Mouse (Mus musculus): Measurements from ENCODE around the gene Stx5a. TPM values are rescaled to one million over a fixed set of nuclear protein-coding genes. Genes with fewer than 3 reads are reported as not detected.

The Stx5a gene
- polyA plus RNA-seq, 1 experiment from 2014 or later, result 53.5 TPM

DNA sequence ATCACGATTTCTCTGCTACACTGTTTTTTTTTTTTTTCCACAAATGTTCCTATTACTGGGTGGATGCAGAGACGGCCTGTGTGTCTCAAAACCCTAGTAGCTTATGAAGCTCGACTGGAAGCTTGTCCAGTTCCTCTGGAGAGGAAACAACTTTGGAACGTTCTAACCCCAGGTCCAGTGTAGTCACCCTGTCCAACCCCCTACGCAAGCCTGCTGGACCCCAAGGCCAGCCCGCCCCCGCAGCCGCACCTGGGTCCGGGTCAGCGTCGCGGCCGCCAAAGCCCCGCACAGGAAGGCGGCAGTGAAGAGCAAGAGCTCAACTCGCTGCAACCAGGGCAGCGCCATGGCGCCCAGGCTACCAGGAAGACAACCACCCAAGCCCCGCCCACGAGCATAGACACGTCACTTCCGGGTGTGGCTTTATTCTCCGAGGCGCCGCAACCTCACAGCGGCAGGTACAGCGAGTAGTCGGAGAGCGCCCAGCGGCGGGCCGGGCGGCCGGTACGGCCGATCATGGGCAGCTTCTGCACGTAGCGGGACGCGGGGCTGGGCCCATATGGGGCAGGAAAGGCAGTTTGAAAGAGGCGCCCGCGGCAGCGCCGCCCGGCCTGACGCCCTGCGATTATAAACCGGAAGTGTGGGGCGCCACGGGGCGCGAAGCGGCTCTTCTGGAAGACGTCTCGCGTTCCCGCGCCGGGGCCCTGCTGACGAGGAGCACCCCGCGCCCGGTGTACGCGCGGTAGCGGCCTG lies 33.0 kb downstream of the Stx5a start, which contains the start of gene Tmem179b:
Gene Tmem179b, minus strand, starts transcription at position 382 of the 750 bp plus-strand sequence.
- peak within 1 kb of the TSS; percentile 92 for H3K4me2 ChIP-seq
- H3K36me3 ChIP-seq (replicated peaks), result peaks cover 44% of the 10 kb centered on the region
- H3K27me3 ChIP-seq, result no peaks in the 10 kb centered on the region
- ATAC-seq (ENCODE audit: insufficient read depth), result peak; percentile 88
- peak within 1 kb of the TSS; percentile 97 for H3K9ac ChIP-seq
- under 1% methylated on average over 68 of the region's 68 CpGs for WGBS (ENCODE audit: insufficient replicate concordance)
- H3K9me3 ChIP-seq (replicated peaks), result no peaks in the 10 kb centered on the region
- peaks cover 51% of the 10 kb centered on the region for H3K4me1 ChIP-seq (replicated peaks)
- peak within 1 kb of the TSS; percentile 99 for H3K27ac ChIP-seq (replicated peaks)
- peak within 1 kb of the TSS; percentile 88 for H3K4me3 ChIP-seq (replicated peaks)

DNA sequence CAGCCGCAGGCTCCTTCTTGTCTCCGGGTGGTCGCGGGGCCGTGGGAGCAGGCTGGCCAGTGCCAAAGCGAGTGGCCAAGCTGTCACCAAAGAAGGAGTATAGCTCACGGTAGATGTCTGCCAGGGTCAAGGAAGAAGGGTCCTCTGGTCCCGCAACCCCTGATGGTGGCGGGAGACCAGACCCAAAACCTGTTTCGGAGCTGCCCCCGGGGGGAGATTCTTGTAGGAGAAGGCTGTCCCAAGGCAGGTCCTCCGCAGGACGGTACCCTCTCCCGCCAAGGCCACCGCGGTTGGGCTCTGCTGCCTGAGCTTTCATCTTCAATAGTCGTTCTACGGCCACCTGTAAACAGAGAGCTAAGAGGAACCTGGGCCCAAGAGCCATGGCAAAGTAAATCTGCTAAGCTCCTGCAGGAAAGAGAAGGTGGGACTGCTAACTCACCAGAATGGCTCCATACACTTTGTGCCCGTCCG lies 33.8 kb downstream of the Stx5a start:
- Histone ChIP-seq H3K4me1 (replicated peaks) (peaks cover 51% of the 10 kb centered on the region), H3K27ac (replicated peaks) (peak overlapping the region; percentile 99), H3K9me3 (replicated peaks) (no peaks in the 10 kb centered on the region), H3K4me2 (peak overlapping the region; percentile 92), H3K27me3 (no peaks in the 10 kb centered on the region), H3K4me3 (replicated peaks) (peak overlapping the region; percentile 88), H3K9ac (peak overlapping the region; percentile 97), H3K36me3 (replicated peaks) (peaks cover 41% of the 10 kb centered on the region)
- WGBS (ENCODE audit: insufficient replicate concordance), result 3% methylated on average over 20 of the region's 20 CpGs
- ATAC-seq (ENCODE audit: insufficient read depth), result no peak

DNA sequence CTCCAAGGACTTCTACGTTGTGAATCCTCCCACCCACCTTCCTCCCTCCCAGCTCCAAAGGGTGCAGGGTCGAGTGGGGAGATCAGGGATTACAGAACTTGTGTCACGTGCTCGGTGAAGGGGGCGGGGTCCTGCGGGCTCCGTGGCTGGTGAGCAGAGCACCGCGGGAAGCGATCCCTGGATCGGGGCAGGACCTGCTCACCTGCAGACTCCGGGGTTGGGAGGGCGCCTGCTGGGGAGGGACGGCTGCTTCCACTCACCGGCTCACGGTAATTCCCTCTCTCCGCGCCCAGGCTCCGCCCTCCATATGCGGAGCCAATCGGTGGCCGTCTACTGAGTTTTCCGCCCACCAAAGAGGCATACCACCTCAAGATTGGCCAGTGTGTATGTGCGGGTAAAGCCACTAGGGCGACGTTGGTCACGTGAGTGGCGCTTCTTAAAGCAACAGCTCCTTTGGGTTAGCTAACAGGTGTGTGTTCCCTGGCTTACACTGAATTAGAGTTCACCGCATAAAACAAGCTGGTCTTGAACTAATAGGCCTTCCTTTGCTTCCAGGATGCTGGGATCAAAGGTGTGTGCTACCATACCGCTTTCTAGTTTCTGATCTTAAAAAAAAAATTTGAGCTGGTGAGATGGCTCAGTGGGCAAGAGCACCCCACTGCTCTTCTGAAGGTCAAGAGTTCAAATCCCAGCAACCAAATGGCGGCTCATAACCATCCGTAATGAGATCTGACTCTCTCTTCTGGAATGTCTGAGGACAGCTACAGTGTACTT lies 45.0 kb downstream of the Stx5a start, which contains the start of gene Taf6l:
Gene Taf6l, minus strand, starts transcription at position 410 of the 774 bp plus-strand sequence.
- WGBS (ENCODE audit: insufficient replicate concordance), result under 1% methylated on average over 32 of the region's 32 CpGs
- Histone ChIP-seq H3K4me3 (replicated peaks) (peak within 1 kb of the TSS; percentile 89), H3K4me2 (peak within 1 kb of the TSS; percentile 86), H3K4me1 (replicated peaks) (peaks cover 24% of the 10 kb centered on the region), H3K27me3 (no peaks in the 10 kb centered on the region), H3K9me3 (replicated peaks) (no peaks in the 10 kb centered on the region), H3K9ac (peak within 1 kb of the TSS; percentile 82), H3K27ac (replicated peaks) (peak within 1 kb of the TSS; percentile 89), H3K36me3 (replicated peaks) (peaks cover 32% of the 10 kb centered on the region)
- peak; percentile 99 for ATAC-seq (ENCODE audit: insufficient read depth)

DNA sequence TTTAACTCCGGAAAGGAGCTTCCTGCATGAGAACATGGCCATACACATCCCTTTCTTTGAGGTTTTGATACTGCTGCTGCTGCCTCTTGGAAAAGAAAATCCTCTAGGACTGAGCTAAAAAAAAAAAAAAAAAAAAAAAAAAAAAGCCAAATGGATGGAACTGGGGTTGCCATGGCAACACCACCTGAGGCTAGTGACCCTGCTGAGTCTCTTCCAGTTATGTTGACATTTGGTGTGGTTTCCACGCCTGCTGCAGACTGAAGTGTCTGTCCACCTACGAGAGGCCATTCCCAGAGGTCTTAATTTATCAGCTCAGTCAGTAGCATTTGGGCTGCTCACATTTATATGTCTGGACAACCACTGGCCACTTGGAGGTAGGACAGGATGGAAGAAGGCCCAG lies 47.3 kb downstream of the Stx5a start:
- H3K4me3 ChIP-seq (replicated peaks), result no peak overlapping the region
- peaks cover 24% of the 10 kb centered on the region for H3K4me1 ChIP-seq (replicated peaks)
- no peaks in the 10 kb centered on the region for H3K27me3 ChIP-seq
- ATAC-seq (ENCODE audit: insufficient read depth), result no peak
- no peaks in the 10 kb centered on the region for H3K9me3 ChIP-seq (replicated peaks)
- peaks cover 22% of the 10 kb centered on the region for H3K36me3 ChIP-seq (replicated peaks)
- no peak overlapping the region for H3K27ac ChIP-seq (replicated peaks)
- WGBS (ENCODE audit: insufficient replicate concordance), result 48% methylated on average over 3 of the region's 3 CpGs
- H3K9ac ChIP-seq, result no peak overlapping the region
- no peak overlapping the region for H3K4me2 ChIP-seq

DNA sequence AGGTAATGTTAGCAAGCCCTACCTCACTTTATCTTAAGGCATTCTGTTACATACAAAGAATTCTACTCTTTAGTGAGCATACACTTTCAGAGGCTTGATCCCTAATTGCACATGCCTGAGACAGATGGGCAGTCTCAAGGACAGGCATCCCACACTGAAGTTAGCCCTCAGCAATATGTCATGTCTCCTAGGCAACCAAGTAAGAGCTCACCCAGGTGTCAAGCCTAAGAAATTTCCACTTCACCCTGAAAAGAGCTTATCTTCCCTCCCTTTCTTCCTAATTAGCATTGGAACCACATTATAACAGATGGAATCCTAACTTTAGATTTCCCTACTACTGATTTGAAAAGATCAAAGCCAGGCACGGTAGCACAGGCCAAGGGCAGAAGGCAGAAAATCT lies 48.0 kb downstream of the Stx5a start:
- 75% methylated on average over 1 of the region's 1 CpGs for WGBS (ENCODE audit: insufficient replicate concordance)
- ATAC-seq (ENCODE audit: insufficient read depth), result no peak
- H3K4me1 ChIP-seq (replicated peaks), result peaks cover 24% of the 10 kb centered on the region

DNA sequence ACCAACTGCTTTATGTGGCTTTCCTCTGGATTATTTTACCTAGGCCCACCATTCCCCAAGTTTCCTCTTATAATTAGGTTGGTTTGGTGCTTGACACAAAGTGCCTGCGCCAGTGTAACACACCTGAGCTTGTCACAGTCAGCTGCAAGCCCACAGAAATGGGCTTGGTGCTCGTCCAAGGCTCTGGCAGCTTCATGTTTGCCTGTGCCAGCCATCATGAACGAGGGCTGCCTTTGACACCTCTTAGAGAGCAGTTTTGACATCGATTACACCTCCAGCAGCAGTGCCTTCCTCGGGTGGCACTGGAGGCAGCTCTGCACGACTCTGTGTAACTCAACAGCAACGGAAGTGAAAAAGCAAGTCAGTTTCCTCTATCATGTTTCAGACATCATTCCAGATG lies 49.0 kb downstream of the Stx5a start:
- no peak overlapping the region for H3K27ac ChIP-seq (replicated peaks)
- H3K9ac ChIP-seq, result no peak overlapping the region
- no peak overlapping the region for H3K4me2 ChIP-seq
- WGBS (ENCODE audit: insufficient replicate concordance), result 64% methylated on average over 7 of the region's 7 CpGs
- H3K9me3 ChIP-seq (replicated peaks), result no peaks in the 10 kb centered on the region
- H3K4me1 ChIP-seq (replicated peaks), result peaks cover 15% of the 10 kb centered on the region
- no peak for ATAC-seq (ENCODE audit: insufficient read depth)
- H3K36me3 ChIP-seq (replicated peaks), result peaks cover 35% of the 10 kb centered on the region
- H3K27me3 ChIP-seq, result no peaks in the 10 kb centered on the region
- H3K4me3 ChIP-seq (replicated peaks), result no peak overlapping the region

More for the DNA sequence above, 48.0 kb downstream of the Stx5a start:
- Histone ChIP-seq H3K36me3 (replicated peaks) (peaks cover 25% of the 10 kb centered on the region), H3K9ac (no peak overlapping the region), H3K4me2 (no peak overlapping the region), H3K9me3 (replicated peaks) (no peaks in the 10 kb centered on the region), H3K27ac (replicated peaks) (no peak overlapping the region), H3K4me3 (replicated peaks) (no peak overlapping the region), H3K27me3 (no peaks in the 10 kb centered on the region)

DNA sequence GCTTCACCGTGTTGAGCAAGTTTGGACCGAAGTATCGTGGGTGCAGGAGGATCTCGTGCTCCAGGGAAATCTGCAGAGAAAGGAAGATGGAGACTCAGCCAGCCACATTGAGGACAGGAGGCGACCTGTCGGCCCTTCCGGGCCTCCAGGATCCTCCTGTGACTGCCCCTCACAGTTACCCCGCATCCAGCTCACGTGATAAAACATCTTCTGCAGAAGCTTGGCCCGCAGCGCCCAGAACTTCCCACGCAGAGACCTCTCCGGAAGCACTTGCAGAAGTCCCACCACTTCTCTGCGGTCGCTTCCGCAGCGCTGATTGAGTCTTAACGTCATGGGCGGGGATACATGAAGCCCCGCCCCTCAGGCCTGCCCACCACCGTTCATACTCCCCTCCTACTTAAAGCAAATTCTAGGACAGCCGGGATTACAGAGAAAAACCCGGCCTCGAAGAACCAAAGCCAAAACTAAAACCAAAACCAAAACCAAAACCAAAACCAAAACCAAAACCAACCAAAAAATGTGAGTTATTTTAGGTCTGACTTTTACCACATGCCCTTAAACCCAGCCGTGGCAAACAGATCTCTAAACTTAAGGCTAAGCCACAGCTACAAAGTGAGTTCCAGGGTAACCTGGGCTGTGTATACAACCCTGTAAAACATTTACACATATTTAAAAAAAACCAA lies 57.2 kb downstream of the Stx5a start, which contains the start of gene Polr2g:
Gene Polr2g, minus strand, starts transcription at position 314 of the 683 bp plus-strand sequence.
- peak; percentile 53 for ATAC-seq (ENCODE audit: insufficient read depth)
- H3K27me3 ChIP-seq, result no peaks in the 10 kb centered on the region
- WGBS (ENCODE audit: insufficient replicate concordance), result under 1% methylated on average over 25 of the region's 25 CpGs
- H3K9ac ChIP-seq, result peak within 1 kb of the TSS; percentile 72
- H3K9me3 ChIP-seq (replicated peaks), result no peaks in the 10 kb centered on the region
- peaks cover 30% of the 10 kb centered on the region for H3K36me3 ChIP-seq (replicated peaks)
- peaks cover 52% of the 10 kb centered on the region for H3K4me1 ChIP-seq (replicated peaks)
- peak within 1 kb of the TSS; percentile 79 for H3K4me2 ChIP-seq
- peak within 1 kb of the TSS; percentile 73 for H3K27ac ChIP-seq (replicated peaks)
- peak within 1 kb of the TSS; percentile 74 for H3K4me3 ChIP-seq (replicated peaks)

DNA sequence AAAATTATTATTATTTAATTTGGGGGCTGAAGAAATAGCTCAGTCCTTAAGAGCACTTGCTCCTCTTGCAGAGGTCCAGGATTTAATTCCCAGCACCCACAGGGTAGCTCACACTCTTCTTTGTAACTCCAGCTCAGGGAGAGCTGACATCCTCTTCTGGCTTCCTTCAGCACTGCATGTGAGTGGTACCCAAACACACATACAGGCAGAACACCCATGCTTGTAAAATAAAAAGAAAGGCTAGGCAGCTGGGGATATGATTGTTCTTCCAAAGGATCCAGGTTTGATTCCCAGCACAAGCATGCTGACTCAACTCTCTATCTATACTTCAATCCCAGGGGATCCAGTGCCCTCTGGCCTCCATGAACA lies 57.7 kb downstream of the Stx5a start:
- H3K4me2 ChIP-seq, result peak overlapping the region; percentile 79
- no peaks in the 10 kb centered on the region for H3K9me3 ChIP-seq (replicated peaks)
- no peaks in the 10 kb centered on the region for H3K27me3 ChIP-seq
- H3K27ac ChIP-seq (replicated peaks), result no peak overlapping the region; the same call in 1 of the 2 replicates
- peak overlapping the region; percentile 74 for H3K4me3 ChIP-seq (replicated peaks)
- H3K4me1 ChIP-seq (replicated peaks), result peaks cover 57% of the 10 kb centered on the region
- peaks cover 25% of the 10 kb centered on the region for H3K36me3 ChIP-seq (replicated peaks)
- no peak overlapping the region for H3K9ac ChIP-seq
- ATAC-seq (ENCODE audit: insufficient read depth), result no peak

DNA sequence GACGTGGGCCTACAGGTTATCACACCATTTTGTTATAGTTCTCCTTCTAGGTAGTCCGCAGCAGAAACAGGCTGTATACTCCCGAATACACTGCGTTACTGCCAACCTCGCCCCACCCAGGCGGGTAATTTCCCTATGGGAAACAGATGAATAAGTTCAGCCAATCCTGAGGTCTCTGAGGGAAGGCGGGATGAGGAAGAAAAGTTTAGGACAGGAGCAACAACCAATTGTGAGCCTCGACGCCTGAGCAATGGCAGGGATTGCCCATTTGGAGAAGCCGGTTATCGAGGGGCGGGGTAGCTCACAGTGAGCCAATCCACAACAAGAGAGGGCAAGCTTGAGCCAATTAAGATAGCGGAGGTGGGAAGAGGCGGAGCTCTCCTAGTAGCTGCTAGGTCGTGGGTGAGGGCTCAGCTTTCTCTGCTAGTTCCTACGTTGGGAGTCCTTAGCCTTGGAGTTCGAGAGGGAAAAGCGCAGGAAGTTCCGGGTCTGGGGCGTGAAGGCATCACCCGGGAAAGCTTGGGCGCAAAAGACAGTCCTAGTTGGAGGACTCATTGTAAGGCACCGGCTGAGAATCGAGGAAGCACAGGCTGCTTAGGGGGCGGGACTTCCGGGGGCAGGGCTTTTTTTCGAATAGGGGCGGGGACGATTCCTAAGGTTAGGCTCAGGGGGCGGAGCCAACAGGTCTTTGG lies 61.1 kb downstream of the Stx5a start, which contains the start of gene Zbtb3:
Gene Zbtb3, plus strand, starts transcription at position 426 of the 692 bp plus-strand sequence.
- Histone ChIP-seq H3K4me1 (replicated peaks) (peaks cover 53% of the 10 kb centered on the region), H3K9ac (peak within 1 kb of the TSS; percentile 63), H3K27ac (replicated peaks) (peak within 1 kb of the TSS; percentile 80), H3K4me2 (peak within 1 kb of the TSS; percentile 81), H3K9me3 (replicated peaks) (no peaks in the 10 kb centered on the region), H3K36me3 (replicated peaks) (peaks cover 28% of the 10 kb centered on the region), H3K27me3 (no peaks in the 10 kb centered on the region), H3K4me3 (replicated peaks) (peak within 1 kb of the TSS; percentile 73)
- peak; percentile 96 for ATAC-seq (ENCODE audit: insufficient read depth)
- under 1% methylated on average over 30 of the region's 30 CpGs for WGBS (ENCODE audit: insufficient replicate concordance)

DNA sequence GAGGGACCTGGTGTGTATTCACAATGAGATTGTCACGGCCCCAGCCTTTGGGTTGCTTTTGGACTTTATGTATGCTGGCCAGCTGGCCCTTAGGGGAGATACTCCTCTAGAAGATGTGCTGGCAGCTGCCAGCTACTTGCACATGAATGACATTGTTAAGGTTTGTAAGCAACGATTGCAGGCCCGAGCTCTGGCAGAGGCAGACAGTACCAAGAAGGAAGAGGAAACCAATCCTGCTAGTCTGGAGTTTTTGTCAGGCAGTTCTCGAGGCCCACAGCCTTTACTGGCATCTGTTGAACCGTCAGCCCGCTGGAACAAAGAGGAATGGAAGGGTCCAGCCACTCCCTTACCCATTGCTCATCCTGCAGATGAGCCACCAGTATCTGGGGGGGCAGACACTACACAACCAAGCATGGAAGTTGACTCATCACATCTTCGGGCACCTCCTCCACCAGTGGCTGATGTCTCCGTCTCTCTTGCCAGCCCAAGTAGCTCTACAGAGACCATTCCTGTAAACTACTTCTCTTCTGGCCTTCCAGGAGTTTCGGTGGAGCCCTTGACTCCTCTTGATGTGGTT lies 62.1 kb downstream of the Stx5a start:
- Histone ChIP-seq H3K4me3 (replicated peaks) (peak overlapping the region; percentile 73; the same call in 1 of the 2 replicates), H3K9ac (no peak overlapping the region), H3K9me3 (replicated peaks) (no peaks in the 10 kb centered on the region), H3K4me2 (peak overlapping the region; percentile 81), H3K27me3 (no peaks in the 10 kb centered on the region), H3K27ac (replicated peaks) (peak overlapping the region; percentile 76), H3K4me1 (replicated peaks) (peaks cover 43% of the 10 kb centered on the region), H3K36me3 (replicated peaks) (peaks cover 38% of the 10 kb centered on the region)
- WGBS (ENCODE audit: insufficient replicate concordance), result 70% methylated on average over 9 of the region's 9 CpGs
- ATAC-seq (ENCODE audit: insufficient read depth), result no peak

Data from liver, embryonic 15.5 days (tissue).